Mouse (Mus musculus) heart, adult 2 months (tissue): ENCODE measurements around the gene Psap. TPM values are rescaled to one million over a fixed set of nuclear protein-coding genes. Genes with fewer than 3 reads are reported as not detected.

Experiments
- DNase-seq, 2 experiments: peaks; one replicate each; pipeline ENCODE4 v3.0.0; 2021
- H3K27ac ChIP-seq: fragments of 200-600 bp; 2 replicates; pipeline ENCODE4 v1.8.1; 2022
- H3K27me3 ChIP-seq: fragments of 200-500 bp; 2 replicates; pipeline ENCODE4 v1.6.1; 2012; ENCODE audit warnings: mild to moderate bottlenecking, low read length, inconsistent platforms, mixed read lengths; ENCODE audit not compliant: control insufficient read depth, insufficient read depth
- H3K36me3 ChIP-seq: fragments of 200-500 bp; 2 replicates; pipeline ENCODE4 v1.6.1; 2012; ENCODE audit warnings: low read length, inconsistent platforms; ENCODE audit not compliant: control insufficient read depth, insufficient read depth
- H3K4me1 ChIP-seq: fragments of 200-500 bp; 2 replicates; pipeline ENCODE4 v1.6.1; 2011; ENCODE audit warnings: low read length; ENCODE audit not compliant: control insufficient read depth, insufficient read depth
- H3K4me3 ChIP-seq: fragments of 200-600 bp; 2 replicates; pipeline ENCODE4 v1.8.1; 2022
- H3K79me2 ChIP-seq: fragments of 200-500 bp; replicated peaks from 2 replicates; pipeline ENCODE4 v1.6.1; 2012; ENCODE audit warnings: mild to moderate bottlenecking, inconsistent platforms, low read length, moderate library complexity, mixed read lengths; ENCODE audit not compliant: control insufficient read depth, insufficient read depth
- H3K9ac ChIP-seq: fragments of 200-500 bp; 2 replicates; pipeline ENCODE4 v1.6.1; 2012; ENCODE audit warnings: low read depth, mild to moderate bottlenecking, control low read depth, inconsistent platforms, low read length, mixed read lengths
- CTCF ChIP-seq: fragments of 200-600 bp; IDR thresholded peaks from 2 replicates; pipeline ENCODE4 v1.8.1; 2022; ENCODE audit warnings: antibody characterized with exemption, mild to moderate bottlenecking, moderate library complexity
- EP300 ChIP-seq: fragments of 200-500 bp; IDR thresholded peaks from 2 replicates; pipeline ENCODE4 v1.6.1; 2011; ENCODE audit warnings: low read depth, low read length, control low read depth; ENCODE audit not compliant: insufficient read depth
- POLR2A ChIP-seq: fragments of 200-500 bp; IDR thresholded peaks from 2 replicates; pipeline ENCODE4 v1.6.1; 2011; ENCODE audit warnings: mild to moderate bottlenecking, low read depth, low read length, control low read depth; ENCODE audit not compliant: insufficient read depth
- WGBS: fragments of 180-500 bp; shearing (Covaris S2); methylation state at CpG from one replicate; pipeline ENCODE4 v1.1.7; 2018; 5-methylcytosine and 5-hydroxymethylcytosine counted together
- intact Hi-C: fragments of 180-260 bp; cut with DNase I; formaldehyde crosslinking; loops from one replicate; pipeline ENCODE4 v1.15.1; 2025
- polyA plus RNA-seq: library from polyadenylated mRNA; depleted of rRNA; stranded (reverse); fragments of >200 nt; gene quantifications from 2 replicates; pipeline ENCODE4 v1.2.3, GENCODE M21; 2012
- total RNA-seq, 2 experiments: library from RNA; stranded (reverse); gene quantifications; 2 replicates each; pipeline ENCODE4 v1.2.3; 2021

Psap gene
- total and polyA plus RNA-seq, 3 experiments = 1,146 to 1,291 (median 1,270) TPM

DNA sequence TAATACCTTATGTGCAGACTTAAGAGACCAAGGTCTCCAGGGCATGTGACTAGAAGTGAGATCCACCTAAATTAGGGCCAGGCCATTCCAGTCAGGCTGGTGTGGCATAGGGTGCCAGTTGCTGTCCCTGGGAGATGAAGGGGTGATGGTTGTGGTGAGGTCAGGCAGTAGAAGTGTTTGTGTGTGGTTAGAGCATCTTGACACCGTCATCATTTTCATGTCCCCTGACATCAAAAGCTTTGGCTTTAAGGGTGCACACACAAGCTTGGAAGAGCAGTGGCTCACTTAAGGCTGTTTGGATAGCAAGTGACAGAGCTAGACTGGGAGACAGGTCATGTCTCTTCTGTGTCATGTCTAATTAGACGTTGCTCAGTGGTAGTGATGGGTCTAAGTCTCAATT, 10.3 kb downstream of the Psap start:
- intact Hi-C loops = no loop called here
- H3K4me1 ChIP-seq = peaks cover 55% of the 10 kb centered on the region

DNA sequence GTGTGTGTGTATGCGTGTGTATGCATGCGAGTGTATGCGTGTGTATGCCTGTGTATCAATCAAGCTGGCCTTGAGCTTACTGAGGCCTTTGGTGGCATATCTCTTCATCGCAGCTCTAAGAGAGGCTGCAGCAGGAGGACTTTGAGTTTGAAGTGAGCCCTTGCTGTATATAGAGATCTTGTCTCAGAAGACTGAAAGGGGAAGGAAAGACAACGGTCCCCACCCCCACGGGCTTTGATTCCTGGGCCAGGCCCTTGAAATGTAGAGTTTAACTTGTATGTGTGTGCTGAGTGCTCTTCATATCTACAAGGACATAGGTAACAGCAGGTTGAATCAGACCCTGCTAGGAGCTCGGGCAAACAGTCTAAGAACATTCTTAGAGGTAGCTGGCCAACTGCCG, 11.8 kb downstream of the Psap start:
- Histone ChIP-seq H3K79me2 (peaks cover 11% of the 10 kb centered on the region), H3K27ac (no peak overlapping the region), H3K4me1 (peaks cover 46% of the 10 kb centered on the region), H3K27me3 (no peaks in the 10 kb centered on the region), H3K36me3 (peaks cover 19% of the 10 kb centered on the region), H3K4me3 (no peak overlapping the region), H3K9ac (no peak overlapping the region)
- DNase-seq = no peak
- intact Hi-C loops = no loop called here
- WGBS = 54% methylated on average over 8 of the region's 8 CpGs
- TF ChIP-seq CTCF = no peak
- no peak for TF ChIP-seq POLR2A
- no peak for TF ChIP-seq EP300

More for the DNA sequence above, 10.3 kb downstream of the Psap start:
- no peak for TF ChIP-seq POLR2A
- no peak for TF ChIP-seq CTCF
- no peak for TF ChIP-seq EP300
- Histone ChIP-seq H3K9ac (no peak overlapping the region), H3K27me3 (no peaks in the 10 kb centered on the region), H3K79me2 (peaks cover 16% of the 10 kb centered on the region), H3K27ac (no peak overlapping the region; the same call in 1 of the 2 replicates), H3K36me3 (peaks cover 31% of the 10 kb centered on the region), H3K4me3 (no peak overlapping the region)
- 39% methylated on average over 2 of the region's 2 CpGs for WGBS
- DNase-seq = no peak

DNA sequence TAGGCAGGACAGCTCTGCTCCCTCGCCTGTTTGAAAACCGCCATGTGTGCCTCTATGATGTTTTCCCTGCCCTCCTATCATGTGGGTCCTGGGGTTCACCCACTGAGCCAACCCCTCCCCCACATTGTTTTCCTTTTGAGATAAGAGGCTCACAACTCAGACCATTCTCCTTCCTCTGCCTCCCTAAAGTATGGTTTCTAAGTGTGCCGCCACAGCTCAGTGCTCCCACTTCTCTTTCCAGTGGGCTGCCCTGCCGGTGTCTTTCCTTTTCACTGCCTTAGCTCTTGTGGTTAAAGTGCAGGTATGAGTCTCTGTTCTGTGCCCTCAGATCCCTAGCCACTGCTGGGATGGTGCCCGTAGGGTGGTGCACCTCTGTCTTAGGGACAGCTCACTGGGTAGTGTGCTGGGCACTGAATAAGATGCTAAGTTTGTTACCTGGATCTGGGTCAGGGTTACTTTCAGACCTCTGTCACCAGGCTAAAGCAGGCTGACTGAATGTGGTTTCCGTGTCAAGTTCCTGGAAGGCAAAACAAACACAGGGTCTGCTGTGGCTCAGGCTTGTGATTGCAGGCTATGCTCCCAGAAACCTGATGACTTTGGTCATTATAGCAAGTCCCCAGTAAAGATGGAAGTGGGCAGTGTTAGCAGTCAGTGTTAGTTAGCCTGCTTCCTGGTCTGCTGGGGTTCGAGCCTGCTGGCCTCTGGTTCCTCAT, 12.8 kb downstream of the Psap start:
- Histone ChIP-seq H3K79me2 (peaks cover 9% of the 10 kb centered on the region), H3K27me3 (no peaks in the 10 kb centered on the region), H3K9ac (no peak overlapping the region), H3K36me3 (peaks cover 16% of the 10 kb centered on the region), H3K4me1 (peaks cover 40% of the 10 kb centered on the region), H3K27ac (no peak overlapping the region; the same call in 1 of the 2 replicates), H3K4me3 (no peak overlapping the region)
- no peak for DNase-seq
- WGBS = 33% methylated on average over 7 of the region's 7 CpGs
- TF ChIP-seq EP300 = no peak
- no peak for TF ChIP-seq CTCF
- TF ChIP-seq POLR2A = no peak
- intact Hi-C loops = no loop called here

- 67% methylated on average over 8 of the region's 8 CpGs for WGBS
- no peak for DNase-seq
- H3K27ac ChIP-seq = no peak overlapping the region; the same call in 1 of the 2 replicates
Measured at GRCm38 (mm10) chr10:60290739-60291110, 13.3 kb downstream of the Psap start.

GRCm38 (mm10) chr10:60292209-60292608, 14.8 kb downstream of the Psap start:
- intact Hi-C loops = no loop called here
- H3K36me3 ChIP-seq = peaks cover 6% of the 10 kb centered on the region; the same call in 1 of the 2 replicates
- 51% methylated on average over 8 of the region's 8 CpGs for WGBS

More at GRCm38 (mm10) chr10:60290739-60291110, 13.3 kb downstream of the Psap start:
- Histone ChIP-seq H3K27me3 (no peaks in the 10 kb centered on the region), H3K36me3 (peaks cover 11% of the 10 kb centered on the region; the same call in 1 of the 2 replicates), H3K9ac (no peak overlapping the region), H3K4me3 (no peak overlapping the region), H3K79me2 (peaks cover 8% of the 10 kb centered on the region), H3K4me1 (peaks cover 35% of the 10 kb centered on the region)
- TF ChIP-seq POLR2A (no peak), CTCF (no peak), EP300 (no peak)
- intact Hi-C loops = no loop called here

DNA sequence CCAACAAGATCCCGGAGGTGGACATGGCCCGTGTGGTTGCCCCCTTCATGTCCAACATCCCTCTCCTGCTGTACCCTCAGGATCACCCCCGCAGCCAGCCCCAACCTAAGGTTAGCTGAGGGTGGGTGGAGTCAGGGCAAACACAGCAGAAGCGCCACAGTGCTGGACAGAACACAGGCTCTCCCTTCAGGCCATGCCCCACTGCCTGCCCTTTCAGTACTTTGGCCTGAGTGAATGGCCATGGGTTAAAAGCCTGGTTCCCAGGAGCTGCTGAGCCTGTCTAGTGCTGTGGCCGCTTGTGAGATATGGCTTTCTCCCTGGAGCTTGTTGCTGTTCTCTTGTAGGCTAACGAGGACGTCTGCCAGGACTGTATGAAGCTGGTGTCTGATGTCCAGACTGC, 17.2 kb downstream of the Psap start:
- WGBS = 75% methylated on average over 7 of the region's 7 CpGs
- intact Hi-C loops = no loop called here
- H3K36me3 ChIP-seq = no peaks in the 10 kb centered on the region

More at GRCm38 (mm10) chr10:60292209-60292608, 14.8 kb downstream of the Psap start:
- H3K79me2 ChIP-seq = peaks cover 7% of the 10 kb centered on the region
- H3K27ac ChIP-seq = no peak overlapping the region
- no peak overlapping the region for H3K9ac ChIP-seq
- TF ChIP-seq EP300 (no peak), POLR2A (no peak), CTCF (no peak)
- no peaks in the 10 kb centered on the region for H3K27me3 ChIP-seq
- no peak for DNase-seq
- H3K4me3 ChIP-seq = no peak overlapping the region
- H3K4me1 ChIP-seq = peaks cover 29% of the 10 kb centered on the region

More for the DNA sequence above, 17.2 kb downstream of the Psap start:
- Histone ChIP-seq H3K4me3 (no peak overlapping the region), H3K27me3 (no peaks in the 10 kb centered on the region), H3K27ac (no peak overlapping the region), H3K79me2 (peaks cover 3% of the 10 kb centered on the region), H3K9ac (no peak overlapping the region), H3K4me1 (peaks cover 16% of the 10 kb centered on the region)
- no peak for DNase-seq
- TF ChIP-seq EP300 (no peak), POLR2A (no peak), CTCF (no peak)
